Mouse (Mus musculus) midbrain, embryonic 16.5 days (tissue): ENCODE data around the gene Casr. TPM values are rescaled to one million over a fixed set of nuclear protein-coding genes. Genes with fewer than 3 reads are reported as not detected.

Experiments
- ATAC-seq: fragments of 200-750 bp; cut with Nextera tagmentation; 2 replicates; pipeline ENCODE4 v1.8.0; 2017; ENCODE audit warnings: moderate TSS enrichment
- H3K27ac ChIP-seq: fragments of 300-500 bp; sonication (generic); 2 replicates; pipeline ENCODE4 v1.5.1; 2014; ENCODE audit warnings: mild to moderate bottlenecking, low read length, mixed read lengths
- H3K27me3 ChIP-seq: fragments of 300-500 bp; sonication (generic); 2 replicates; pipeline ENCODE4 v1.6.1; 2014; ENCODE audit warnings: low read depth, low read length, mixed read lengths; ENCODE audit not compliant: control insufficient read depth, insufficient read depth
- H3K36me3 ChIP-seq: fragments of 300-500 bp; sonication (generic); 2 replicates; pipeline ENCODE4 v1.6.1; 2014; ENCODE audit warnings: mild to moderate bottlenecking, low read length, moderate library complexity, mixed read lengths; ENCODE audit not compliant: control insufficient read depth, insufficient read depth
- H3K4me1 ChIP-seq: fragments of 300-500 bp; sonication (generic); 2 replicates; pipeline ENCODE4 v1.6.1; 2014; ENCODE audit warnings: mild to moderate bottlenecking, low read length, mixed read lengths; ENCODE audit not compliant: control insufficient read depth, insufficient read depth
- H3K4me2 ChIP-seq: fragments of 300-500 bp; sonication (generic); 2 replicates; pipeline ENCODE4 v1.6.1; 2014; ENCODE audit warnings: mild to moderate bottlenecking, low read length, mixed read lengths
- H3K4me3 ChIP-seq: fragments of 300-500 bp; sonication (generic); 2 replicates; pipeline ENCODE4 v1.5.1; 2014; ENCODE audit warnings: low read depth, mild to moderate bottlenecking, low read length, moderate library complexity, mixed read lengths
- H3K9ac ChIP-seq: fragments of 300-500 bp; sonication (generic); 2 replicates; pipeline ENCODE4 v1.6.1; 2014; ENCODE audit warnings: low read depth, low read length, mixed read lengths
- H3K9me3 ChIP-seq: fragments of 300-500 bp; sonication (generic); replicated peaks from 2 replicates; pipeline ENCODE4 v1.6.1; 2014; ENCODE audit warnings: mild to moderate bottlenecking, low read length, mixed read lengths; ENCODE audit not compliant: control insufficient read depth, poor library complexity, severe bottlenecking
- WGBS: fragments of 180-500 bp; shearing (Covaris S2); extraction: QIAGEN DNeasy Blood & Tissue Kit; methylation state at CpG from one replicate; pipeline ENCODE4 v1.1.7; 2014; 5-methylcytosine and 5-hydroxymethylcytosine counted together
- polyA plus RNA-seq: library from polyadenylated mRNA; unstranded; fragments of >200 nt; fragmentation: Nextera tagmentation; extraction: Ambion mirVana; gene quantifications from 2 replicates; pipeline ENCODE4 v1.2.1, GENCODE M21; 2015

Gene Casr
- polyA plus RNA-seq, 1 experiment from 2014 or later: 0.59 TPM

DNA sequence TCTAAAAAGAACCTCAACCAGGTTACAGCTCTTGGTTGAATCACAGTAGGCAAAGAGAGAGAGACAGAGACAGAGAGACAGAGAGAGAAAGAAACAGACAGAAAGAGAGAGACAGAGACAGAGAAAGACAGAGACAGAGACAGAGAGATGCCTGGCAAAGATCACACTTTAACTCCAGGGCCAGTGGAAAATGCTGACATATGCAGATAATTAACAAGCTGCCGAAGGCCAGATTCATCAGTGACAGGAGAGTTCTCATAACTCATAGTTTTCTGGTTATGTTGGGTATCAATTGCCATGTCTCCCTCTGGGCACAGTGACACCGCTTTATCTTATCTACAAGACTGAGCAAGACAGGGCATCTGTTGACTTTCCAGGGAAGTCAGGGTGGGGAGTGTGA lies 94.0 kb downstream of the Casr start:
- no peaks in the 10 kb centered on the region for H3K27me3 ChIP-seq
- no peaks in the 10 kb centered on the region for H3K4me1 ChIP-seq
- no peak overlapping the region for H3K4me3 ChIP-seq
- 94% methylated on average over 2 of the region's 2 CpGs for WGBS
- ATAC-seq: no peak
- no peak overlapping the region for H3K4me2 ChIP-seq
- H3K36me3 ChIP-seq: no peaks in the 10 kb centered on the region
- no peaks in the 10 kb centered on the region for H3K9me3 ChIP-seq
- H3K9ac ChIP-seq: no peak overlapping the region
- H3K27ac ChIP-seq: no peak overlapping the region

DNA sequence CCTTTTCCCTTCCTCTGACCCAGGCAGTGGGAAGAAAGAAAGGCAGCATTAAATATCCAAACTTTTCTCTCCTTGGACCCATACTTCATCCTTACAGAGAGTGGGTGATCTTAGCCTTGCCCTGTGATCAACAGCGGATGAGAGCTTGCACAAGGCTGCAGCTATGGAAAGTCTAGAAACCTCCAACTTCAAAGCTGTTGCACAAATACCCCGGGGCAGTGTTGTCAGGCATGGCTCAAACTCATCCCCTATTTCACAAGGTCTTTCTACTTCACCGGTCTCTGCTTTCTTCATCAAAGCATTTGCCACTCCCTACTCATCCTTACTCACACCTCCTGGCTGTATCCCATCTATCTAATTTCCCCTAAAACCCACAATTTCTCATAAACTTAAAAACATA lies 96.5 kb downstream of the Casr start:
- Histone ChIP-seq H3K27me3 (no peaks in the 10 kb centered on the region), H3K4me3 (no peak overlapping the region), H3K36me3 (no peaks in the 10 kb centered on the region), H3K4me2 (no peak overlapping the region), H3K9ac (no peak overlapping the region), H3K4me1 (no peaks in the 10 kb centered on the region), H3K27ac (no peak overlapping the region), H3K9me3 (no peaks in the 10 kb centered on the region)
- WGBS: 91% methylated on average over 3 of the region's 3 CpGs
- no peak for ATAC-seq

DNA sequence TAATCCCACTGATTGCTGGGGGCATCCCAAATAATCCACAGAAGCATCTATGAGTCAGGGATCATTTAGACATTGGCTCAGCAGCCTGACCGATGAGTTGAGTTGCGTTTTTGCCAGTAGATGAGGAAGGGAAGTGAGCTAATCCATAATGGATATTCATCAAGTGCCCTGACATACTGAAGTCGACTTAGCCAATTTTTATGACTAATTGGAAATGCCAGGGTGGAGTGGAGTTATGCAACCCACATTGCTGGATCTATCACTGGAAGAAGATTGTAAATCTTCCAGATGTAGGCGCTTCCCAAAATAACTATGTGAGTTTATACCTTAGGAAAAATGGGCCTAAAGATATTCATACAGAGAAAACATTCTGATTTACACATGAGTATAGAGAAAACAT lies 97.9 kb downstream of the Casr start:
- no peaks in the 10 kb centered on the region for H3K36me3 ChIP-seq
- no peak overlapping the region for H3K9ac ChIP-seq
- H3K27me3 ChIP-seq: no peaks in the 10 kb centered on the region
- H3K4me1 ChIP-seq: no peaks in the 10 kb centered on the region
- H3K4me3 ChIP-seq: no peak overlapping the region
- no peak for ATAC-seq
- no peak overlapping the region for H3K4me2 ChIP-seq
- H3K27ac ChIP-seq: no peak overlapping the region
- 91% methylated on average over 4 of the region's 4 CpGs for WGBS
- no peaks in the 10 kb centered on the region for H3K9me3 ChIP-seq

DNA sequence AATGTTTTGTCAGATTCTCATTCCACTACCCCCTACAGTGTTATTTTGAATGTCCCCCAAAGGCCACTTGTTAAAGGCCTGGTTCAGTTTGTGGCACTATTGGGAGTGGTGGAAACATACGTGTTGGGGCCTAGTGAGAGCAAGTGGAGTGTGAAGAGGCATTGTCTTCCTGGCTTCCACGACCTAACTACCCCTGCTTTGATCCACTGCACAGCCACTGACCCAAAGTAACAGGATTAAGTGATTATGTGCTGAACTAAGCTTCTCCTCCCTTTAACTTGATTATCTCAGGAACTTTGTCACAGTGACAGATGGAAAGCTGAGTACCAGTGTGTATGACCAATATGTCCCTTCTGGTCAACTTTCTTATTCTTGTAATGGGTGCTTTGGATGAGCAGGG lies 101.5 kb downstream of the Casr start:
- WGBS: 3% methylated on average over 2 of the region's 2 CpGs
- no peaks in the 10 kb centered on the region for H3K4me1 ChIP-seq
- no peaks in the 10 kb centered on the region for H3K27me3 ChIP-seq
- H3K9me3 ChIP-seq: no peaks in the 10 kb centered on the region
- H3K4me3 ChIP-seq: no peak overlapping the region
- H3K36me3 ChIP-seq: no peaks in the 10 kb centered on the region
- no peak overlapping the region for H3K4me2 ChIP-seq
- ATAC-seq: no peak
- no peak overlapping the region for H3K27ac ChIP-seq
- H3K9ac ChIP-seq: no peak overlapping the region

DNA sequence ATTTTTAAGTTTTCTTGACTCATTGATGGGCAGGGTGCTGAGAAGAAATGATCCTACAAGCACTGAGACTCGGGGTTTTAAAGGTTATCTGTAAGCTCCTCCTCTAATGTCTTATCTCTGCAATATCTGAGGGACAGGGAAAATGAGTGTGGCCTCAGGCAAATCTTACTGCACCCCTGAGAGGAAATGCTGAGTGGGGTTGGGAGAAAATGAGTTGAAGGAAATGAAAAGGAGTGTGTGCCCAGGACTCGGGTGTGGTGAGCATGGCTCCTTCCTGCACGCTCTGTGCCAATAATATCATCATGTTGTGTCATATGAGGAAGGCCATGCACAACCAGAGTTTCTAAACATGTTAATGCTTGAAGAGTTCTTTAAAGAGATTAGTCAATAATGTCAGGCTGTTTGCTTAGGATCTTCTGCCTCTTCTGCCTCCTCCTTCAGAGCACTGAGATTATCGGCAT lies 106.6 kb downstream of the Casr start, which contains the start of gene Stfa3:
Stfa3 (minus strand) TSS at position 51 of the 461 bp plus-strand sequence.
- Histone ChIP-seq H3K9ac (no peak within 1 kb of the TSS), H3K27me3 (no peaks in the 10 kb centered on the region), H3K4me2 (no peak within 1 kb of the TSS), H3K4me1 (no peaks in the 10 kb centered on the region), H3K27ac (no peak within 1 kb of the TSS), H3K9me3 (no peaks in the 10 kb centered on the region), H3K4me3 (no peak within 1 kb of the TSS), H3K36me3 (no peaks in the 10 kb centered on the region)
- ATAC-seq: no peak
- WGBS: 88% methylated on average over 4 of the region's 4 CpGs

Other genes starting within 250 kb of the Casr start
- gene BC117090, start 227.8 kb downstream of the Casr start, polyA plus RNA-seq: not detected in 2 replicates
- 0.97 TPM in 1 of 2 replicates, not detected in the other for gene BC100530, start 194.4 kb downstream of the Casr start, polyA plus RNA-seq
- not detected in 2 replicates for gene Stfa2, start 153.7 kb downstream of the Casr start, polyA plus RNA-seq
- 0.53 and 0.61 TPM in 2 replicates for gene Stfa3, start 106.7 kb downstream of the Casr start, polyA plus RNA-seq
- gene Cd86, start 103.9 kb upstream of the Casr start, polyA plus RNA-seq: 1.1 and 1.7 TPM in 2 replicates
- 0.48 and 0.64 TPM in 2 replicates for gene Ildr1, start 131.8 kb upstream of the Casr start, polyA plus RNA-seq
- 8.8 and 12.5 TPM in 2 replicates for gene Slc15a2, start 222.8 kb upstream of the Casr start, polyA plus RNA-seq